Mouse (Mus musculus) MEL (cell line): ENCODE measurements at regions not wholly inside any gene's neighbourhood (a gene's known extent, or its start where the extent isn't known, plus 50 kb on each side); places are given as distances from the start of the nearest gene placed in this dataset.

ENCODE experiments used
- DNase-seq: peaks from one replicate; pipeline ENCODE4 v3.0.0; 2011; ENCODE audit warnings: low read depth, low spot score
- H3K27ac ChIP-seq: 2 replicates; pipeline ENCODE4 v1.5.1; 2012; ENCODE audit warnings: low read depth, mild to moderate bottlenecking, control low read depth, low read length, moderate library complexity; ENCODE audit not compliant: control insufficient read depth
- H3K27me3 ChIP-seq, 2 experiments: fragments of 150-350 bp in 1 of 2; sonication (generic) in 1 of 2; 2 replicates each; pipeline ENCODE4 v1.6.1; 2012; ENCODE audit warnings: low read length in 2 of 2, mild to moderate bottlenecking in 2 of 2, improper control_type of control experiment in 1 of 2, moderate library complexity in 1 of 2; ENCODE audit not compliant: insufficient read depth in 2 of 2, control insufficient read depth in 1 of 2
- H3K36me3 ChIP-seq, 2 experiments: 2 replicates each; pipeline ENCODE4 v1.6.1; 2012 to 2014; ENCODE audit warnings: low read length in 2 of 2, improper control_type of control experiment in 1 of 2, inconsistent platforms in 1 of 2, mild to moderate bottlenecking in 1 of 2; ENCODE audit not compliant: insufficient read depth in 2 of 2, control insufficient read depth in 1 of 2
- H3K4me1 ChIP-seq, 2 experiments: fragments of 150-350 bp in 1 of 2; sonication (generic) in 1 of 2; 2 replicates each; pipeline ENCODE4 v1.6.1; 2012; ENCODE audit warnings: low read length in 2 of 2, improper control_type of control experiment in 1 of 2, mild to moderate bottlenecking in 1 of 2; ENCODE audit not compliant: insufficient read depth in 2 of 2, control insufficient read depth in 1 of 2
- H3K4me3 ChIP-seq, 2 experiments: fragments of 150-350 bp in 1 of 2; sonication (generic) in 1 of 2; 2 replicates each; pipeline ENCODE4 v1.5.1; 2012; ENCODE audit warnings: low read depth in 2 of 2, low read length in 2 of 2, mild to moderate bottlenecking in 2 of 2, moderate library complexity in 2 of 2, control low read depth in 1 of 2, improper control_type of control experiment in 1 of 2; ENCODE audit not compliant: control insufficient read depth in 1 of 2, insufficient read depth in 1 of 2
- H3K79me2 ChIP-seq: 2 replicates; pipeline ENCODE4 v1.6.1; 2012; ENCODE audit warnings: mild to moderate bottlenecking, low read length, moderate library complexity; ENCODE audit not compliant: control insufficient read depth, poor library complexity, insufficient read depth
- H3K9ac ChIP-seq: 2 replicates; pipeline ENCODE4 v1.6.1; 2012; ENCODE audit warnings: low read depth, mild to moderate bottlenecking, control low read depth, low read length, moderate library complexity; ENCODE audit not compliant: control insufficient read depth, poor library complexity, severe bottlenecking
- H3K9me3 ChIP-seq: fragments of 150-350 bp; sonication (generic); replicated peaks from 2 replicates; pipeline ENCODE4 v1.6.1; 2012; ENCODE audit warnings: mild to moderate bottlenecking, low read length, improper control_type of control experiment, moderate library complexity; ENCODE audit not compliant: insufficient read depth
- CTCF ChIP-seq, 3 experiments: IDR thresholded peaks in 2 of 3; conservative IDR thresholded peaks in 1 of 3; 2 replicates each; pipeline ENCODE4 v1.5.1; 2011 to 2012; ENCODE audit warnings: low read length in 3 of 3, low read depth in 2 of 3, mild to moderate bottlenecking in 2 of 3, improper control_type of control experiment in 1 of 3, inconsistent platforms in 1 of 3, mixed read lengths in 1 of 3, moderate library complexity in 1 of 3; ENCODE audit not compliant: control insufficient read depth in 1 of 3, insufficient read depth in 1 of 3, poor library complexity in 1 of 3, severe bottlenecking in 1 of 3
- ETS1 ChIP-seq: IDR thresholded peaks from 2 replicates; pipeline ENCODE4 v1.6.1; 2012; ENCODE audit warnings: low read depth, mild to moderate bottlenecking, inconsistent platforms, low read length, improper control_type of control experiment, moderate library complexity
- HCFC1 ChIP-seq: IDR thresholded peaks from 2 replicates; pipeline ENCODE4 v1.6.1; 2012; ENCODE audit warnings: low read depth, mild to moderate bottlenecking, inconsistent platforms, low read length, improper control_type of control experiment, moderate library complexity
- JUND ChIP-seq: IDR thresholded peaks from 2 replicates; pipeline ENCODE4 v1.6.1; 2011; ENCODE audit warnings: low read depth, mild to moderate bottlenecking, improper control_type of control experiment, low read length
- KAT2A ChIP-seq: conservative IDR thresholded peaks from 2 replicates; pipeline ENCODE4 v1.6.1; 2012; ENCODE audit warnings: low read depth, low read length, improper control_type of control experiment, inconsistent platforms
- MAZ ChIP-seq: IDR thresholded peaks from 2 replicates; pipeline ENCODE4 v1.6.1; 2012; ENCODE audit warnings: low read depth, mild to moderate bottlenecking, inconsistent platforms, low read length, improper control_type of control experiment
- MYB ChIP-seq: IDR thresholded peaks from 2 replicates; pipeline ENCODE4 v1.6.1; 2011; ENCODE audit warnings: mild to moderate bottlenecking, low read depth, low read length, improper control_type of control experiment
- MYC ChIP-seq: IDR thresholded peaks from 2 replicates; pipeline ENCODE4 v1.6.1; 2011; ENCODE audit warnings: low read depth, mild to moderate bottlenecking, low read length, improper control_type of control experiment, moderate library complexity
- RCOR1 ChIP-seq: IDR thresholded peaks from 2 replicates; pipeline ENCODE4 v1.6.1; 2012; ENCODE audit warnings: low read depth, mild to moderate bottlenecking, inconsistent platforms, low read length, improper control_type of control experiment
- SMC3 ChIP-seq: IDR thresholded peaks from 2 replicates; pipeline ENCODE4 v1.6.1; 2011; ENCODE audit warnings: low read depth, low read length, improper control_type of control experiment
- USF1 ChIP-seq: IDR thresholded peaks from 2 replicates; pipeline ENCODE4 v1.6.1; 2014; ENCODE audit warnings: low read depth, mild to moderate bottlenecking, inconsistent platforms, low read length, improper control_type of control experiment, moderate library complexity
- USF2 ChIP-seq, 2 experiments: IDR thresholded peaks; 2 replicates each; pipeline ENCODE4 v1.6.1; 2011 to 2012; ENCODE audit warnings: improper control_type of control experiment in 2 of 2, low read length in 2 of 2, borderline replicate concordance in 1 of 2, inconsistent platforms in 1 of 2, low read depth in 1 of 2, mild to moderate bottlenecking in 1 of 2; ENCODE audit not compliant: insufficient read depth in 1 of 2
- ZC3H11A ChIP-seq: IDR thresholded peaks from 2 replicates; pipeline ENCODE4 v1.6.1; 2012; ENCODE audit warnings: low read depth, mild to moderate bottlenecking, inconsistent platforms, low read length, improper control_type of control experiment
- ZMIZ1 ChIP-seq: IDR thresholded peaks from 2 replicates; pipeline ENCODE4 v1.6.1; 2012; ENCODE audit warnings: low read depth, mild to moderate bottlenecking, inconsistent platforms, low read length, improper control_type of control experiment, moderate library complexity
- ZNF384 ChIP-seq: IDR thresholded peaks from 2 replicates; pipeline ENCODE4 v1.6.1; 2012; ENCODE audit warnings: low read depth, mild to moderate bottlenecking, inconsistent platforms, low read length, improper control_type of control experiment

- Histone ChIP-seq H3K27me3 (peaks cover 9 to 22% of the 10 kb centered on the region in 2 experiments), H3K9ac (no peak overlapping the region), H3K4me3 (no peak overlapping the region), H3K27ac (no peak overlapping the region), H3K9me3 (no peaks in the 10 kb centered on the region), H3K79me2 (no peaks in the 10 kb centered on the region), H3K36me3 (no peaks in the 10 kb centered on the region), H3K4me1 (no peaks in the 10 kb centered on the region)
- no peak for DNase-seq
- TF ChIP-seq SMC3 (no peak), MAZ (no peak), ZMIZ1 (no peak), ZC3H11A (no peak), MYC (no peak), USF2 (IDR thresholded peaks at IDR 0.05; ENCODE audit: borderline replicate concordance in 1 of 2, insufficient read depth in 1 of 2, low read depth in 1 of 2, low read length in 2 of 2) (no peak), HCFC1 (no peak), KAT2A (no peak), CTCF (IDR thresholded peaks at IDR 0.05 in 2 of 3, conservative IDR thresholded peaks at IDR 0.05 in 1 of 3; ENCODE audit: control insufficient read depth in 1 of 3, insufficient read depth in 1 of 3, low read depth in 2 of 3, low read length in 3 of 3, poor library complexity in 1 of 3, severe bottlenecking in 1 of 3) (no peak), ZNF384 (no peak), USF1 (no peak), ETS1 (no peak), MYB (no peak), RCOR1 (no peak), JUND (no peak)
Measured at GRCm38 (mm10) chr11:19739527-19740151, 184.5 kb upstream of the Spred2 start.

- DNase-seq = no peak
- Histone ChIP-seq H3K9me3 (no peaks in the 10 kb centered on the region), H3K79me2 (no peaks in the 10 kb centered on the region), H3K4me1 (no peaks in the 10 kb centered on the region), H3K9ac (no peak overlapping the region), H3K27me3 (peaks cover 9 to 22% of the 10 kb centered on the region in 2 experiments), H3K36me3 (no peaks in the 10 kb centered on the region)
- no peak for TF ChIP-seq HCFC1
- TF ChIP-seq, all 39 proteins: peak for 0
- no peak overlapping the region for H3K27ac ChIP-seq
- H3K4me3 ChIP-seq = no peak overlapping the region
Measured at GRCm38 (mm10) chr11:19740562-19740961, 183.6 kb upstream of the Spred2 start.
